ENCODE assay signal across 24 mouse cellular contexts in the genomic region with DNA sequence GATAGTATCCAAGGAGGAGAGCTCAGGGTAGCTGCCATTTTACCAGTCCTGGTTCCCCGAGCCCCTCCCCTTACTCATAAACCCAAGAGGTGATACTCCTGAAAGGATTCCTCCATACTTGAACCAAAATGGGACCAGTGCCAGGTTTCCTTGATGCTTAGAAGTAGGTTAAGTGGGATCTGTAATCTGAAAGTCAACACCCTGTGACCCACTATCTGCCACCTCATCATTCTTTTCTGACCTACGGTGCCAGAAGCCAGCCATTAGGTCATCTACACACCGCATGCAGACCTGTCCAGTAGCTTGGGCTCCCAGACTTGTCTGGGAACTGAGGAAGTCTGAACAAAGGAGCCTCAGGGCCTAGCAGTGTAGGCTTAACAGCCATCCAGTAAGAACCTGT.
"Had no signal": no experiment of that assay in that cellular context is flagged by ENCODE, and none has a peak within 500 bp of the region (broad histone marks: within the 10 kb centered on the region; RNA-seq: fewer than 3 reads in every experiment).

No protein-coding gene starts in this region.

- DNase-seq: forebrain, postnatal 0 days; gastrocnemius, postnatal 14 days; gastrocnemius, postnatal 36 days; heart, adult 18-20 months; heart, postnatal 14 days; heart, postnatal 36 days; kidney, adult 11 months; kidney, adult 2 months; kidney, adult 9 months; kidney, postnatal 14 days; kidney, postnatal 36 days; layer of hippocampus, adult 9-11 months; layer of hippocampus, postnatal 36 days; left cerebral cortex, postnatal 4 days had no signal

- H3K4me3 ChIP-seq: heart, embryonic 13.5 days; heart, embryonic 15.5 days; hindbrain, embryonic 13.5 days; hindbrain, embryonic 15.5 days; kidney, embryonic 15.5 days; limb, embryonic 13.5 days; limb, embryonic 15.5 days had no signal

- H3K9me3 ChIP-seq: heart, embryonic 13.5 days; heart, embryonic 15.5 days; hindbrain, embryonic 13.5 days; hindbrain, embryonic 15.5 days; kidney, embryonic 15.5 days; limb, embryonic 13.5 days; limb, embryonic 15.5 days had no signal

- H3K36me3 ChIP-seq: heart, embryonic 15.5 days; hindbrain, embryonic 15.5 days had no signal

- H3K4me1 ChIP-seq: heart, embryonic 15.5 days; hindbrain, embryonic 15.5 days; kidney, embryonic 15.5 days; limb, embryonic 13.5 days; limb, embryonic 15.5 days had no signal

- H3K4me2 ChIP-seq: heart, embryonic 11.5 days; heart, embryonic 13.5 days; heart, embryonic 15.5 days; hindbrain, embryonic 13.5 days; hindbrain, embryonic 15.5 days; kidney, embryonic 15.5 days; limb, embryonic 13.5 days; limb, embryonic 15.5 days had no signal

- ATAC-seq: forebrain, postnatal 0 days; hindbrain, postnatal 0 days had no signal

- H3K9ac ChIP-seq: forebrain, postnatal 0 days; heart, embryonic 13.5 days; heart, embryonic 15.5 days; hindbrain, embryonic 13.5 days; hindbrain, embryonic 15.5 days; kidney, embryonic 15.5 days; limb, embryonic 13.5 days; limb, embryonic 15.5 days had no signal

- H3K27me3 ChIP-seq: heart, embryonic 13.5 days; heart, embryonic 15.5 days; hindbrain, embryonic 15.5 days; kidney, embryonic 15.5 days; limb, embryonic 13.5 days; limb, embryonic 15.5 days had no signal

- H3K27ac ChIP-seq: heart, embryonic 13.5 days; heart, embryonic 15.5 days; hindbrain, embryonic 13.5 days; hindbrain, embryonic 15.5 days; hindbrain, postnatal 0 days; kidney, embryonic 15.5 days; kidney, postnatal 0 days; limb, embryonic 13.5 days; limb, embryonic 15.5 days had no signal
